Mouse (Mus musculus) bone marrow macrophage, adult 2 months (primary cell): ENCODE data around the gene Hephl1.

Experiments used
- CTCF ChIP-seq: IDR thresholded peaks from 2 replicates; pipeline ENCODE4 v1.5.1; 2012; ENCODE audit warnings: low read depth, mild to moderate bottlenecking, low read length, moderate library complexity
- POLR2A ChIP-seq: IDR thresholded peaks from 2 replicates; pipeline ENCODE4 v1.6.1; 2012; ENCODE audit warnings: mild to moderate bottlenecking, low read depth, low read length, borderline replicate concordance

GRCm38 (mm10) chr9:15112008-15112407, at the start of gene Hephl1:
- TF ChIP-seq CTCF = no peak
- no peak for TF ChIP-seq POLR2A
